Mouse (Mus musculus): Measurements from ENCODE around the gene Cyp2c23.
A peak's percentile ranks its signal among the peaks of the same experiment; 100 is the strongest.

Cyp2c23 gene

DNA sequence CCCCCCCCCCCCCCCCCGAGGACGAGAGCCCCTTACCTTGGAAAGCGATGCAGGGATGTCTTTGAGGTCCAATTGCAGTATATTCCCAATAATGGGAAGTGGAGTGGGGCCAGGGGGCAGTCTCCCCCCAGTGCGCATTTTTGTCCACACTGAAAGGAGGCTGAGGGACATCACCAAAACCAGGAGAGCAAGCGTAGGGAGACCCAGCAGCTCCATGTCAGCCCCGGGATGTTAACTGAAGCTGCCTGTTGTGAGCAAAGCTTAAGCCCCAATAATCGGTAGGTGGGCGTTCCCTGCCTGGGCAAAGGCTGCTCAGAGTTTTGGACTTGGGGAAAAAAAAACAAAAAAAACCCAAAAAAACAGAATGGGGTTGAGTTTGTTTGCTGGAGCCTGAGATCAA lies at the start of gene Cyp2c23:
Cyp2c23 (minus strand) TSS at position 237 of the 400 bp plus-strand sequence.
- DNase-seq = no peak

DNA sequence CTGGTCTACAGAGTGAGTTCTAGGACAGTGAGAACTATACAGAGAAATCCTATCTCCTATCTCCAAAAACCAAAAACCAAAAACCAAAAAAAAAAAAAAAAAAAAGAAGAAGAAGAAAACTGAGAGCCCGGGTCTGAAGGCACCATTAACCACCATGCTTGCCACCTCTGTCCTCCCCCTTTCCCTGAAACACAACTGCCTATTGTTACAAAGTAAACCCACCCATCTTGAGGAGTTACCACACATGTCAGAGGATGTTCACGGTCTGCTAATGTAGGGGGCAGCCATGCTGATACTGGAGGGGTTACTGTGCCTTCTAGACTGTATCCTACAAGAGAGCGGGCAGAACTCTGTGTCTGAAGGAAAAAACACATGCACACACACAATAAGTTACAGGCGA lies 48.0 kb upstream of the Cyp2c23 start:
- DNase-seq = no peak

GRCm38 (mm10) chr19:44076457-44076856 lies 47.4 kb upstream of the Cyp2c23 start:
- DNase-seq = no peak

DNA sequence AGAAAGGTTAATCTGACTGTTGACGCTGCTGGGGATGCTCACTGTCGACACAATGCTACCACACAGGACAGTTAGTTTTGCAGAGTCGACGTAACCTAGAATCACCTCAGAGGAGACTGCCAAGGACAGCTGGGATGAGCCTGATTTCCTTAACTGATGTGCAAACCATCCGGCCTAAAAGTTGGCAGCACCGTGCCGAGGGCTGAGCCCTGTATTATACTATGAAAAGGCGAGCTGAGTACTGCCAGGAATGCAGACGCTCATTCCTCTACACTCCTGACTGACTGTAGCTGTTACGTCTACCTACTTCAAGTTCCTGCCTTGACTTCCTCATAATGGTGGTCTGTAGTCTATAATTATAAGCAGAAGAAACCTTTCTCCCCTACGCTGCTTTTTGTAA lies 46.0 kb upstream of the Cyp2c23 start:
- no peak for DNase-seq

- no peak for DNase-seq
Observed at GRCm38 (mm10) chr19:44071166-44071565, 42.2 kb upstream of the Cyp2c23 start.

GRCm38 (mm10) chr19:44069914-44070232 lies 40.9 kb upstream of the Cyp2c23 start:
- DNase-seq = no peak

DNA sequence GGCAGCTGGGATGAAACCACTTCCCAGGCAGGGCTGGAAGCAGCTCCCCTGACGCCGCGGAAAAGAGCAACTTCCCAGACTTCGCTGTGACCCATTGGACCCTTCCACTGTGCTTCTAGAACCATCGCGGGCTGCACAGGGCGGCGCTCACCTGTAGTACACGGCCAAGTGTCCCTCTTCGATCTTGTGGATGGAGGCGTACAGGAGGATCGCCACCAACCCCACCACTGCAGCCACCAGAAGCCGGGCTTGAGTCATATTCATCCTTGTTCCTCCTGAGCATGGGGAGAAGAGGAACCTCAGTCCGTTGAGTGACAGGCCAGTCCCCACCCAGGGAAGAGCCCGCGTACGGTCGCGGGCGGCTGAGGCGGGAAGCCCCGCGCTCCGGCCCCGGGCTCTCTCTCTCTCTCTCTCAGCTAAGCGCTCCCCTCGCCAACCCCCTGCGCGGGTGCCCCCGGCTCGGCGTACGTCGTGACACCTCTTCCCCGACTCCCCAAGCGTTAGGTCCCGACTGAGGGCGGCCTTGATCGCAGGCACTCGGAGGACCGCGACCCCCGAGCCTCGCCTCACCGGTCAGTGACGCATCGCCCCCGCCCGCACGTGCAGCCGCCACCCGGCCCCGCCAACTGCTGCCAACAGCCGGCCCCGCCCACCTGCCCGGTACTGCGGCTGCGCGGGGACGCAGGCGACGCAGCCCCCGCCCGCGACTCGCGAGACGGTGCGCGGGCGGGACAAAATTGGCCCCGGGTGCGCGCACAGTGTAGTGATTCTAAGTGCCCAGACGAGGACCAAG lies 40.3 kb upstream of the Cyp2c23 start, which contains the start of gene Erlin1:
Erlin1 (minus strand) TSS at position 665 of the 793 bp plus-strand sequence.
- peak; percentile 91 for DNase-seq

GRCm38 (mm10) chr19:44068232-44068631 lies 39.2 kb upstream of the Cyp2c23 start:
- DNase-seq = no peak

DNA sequence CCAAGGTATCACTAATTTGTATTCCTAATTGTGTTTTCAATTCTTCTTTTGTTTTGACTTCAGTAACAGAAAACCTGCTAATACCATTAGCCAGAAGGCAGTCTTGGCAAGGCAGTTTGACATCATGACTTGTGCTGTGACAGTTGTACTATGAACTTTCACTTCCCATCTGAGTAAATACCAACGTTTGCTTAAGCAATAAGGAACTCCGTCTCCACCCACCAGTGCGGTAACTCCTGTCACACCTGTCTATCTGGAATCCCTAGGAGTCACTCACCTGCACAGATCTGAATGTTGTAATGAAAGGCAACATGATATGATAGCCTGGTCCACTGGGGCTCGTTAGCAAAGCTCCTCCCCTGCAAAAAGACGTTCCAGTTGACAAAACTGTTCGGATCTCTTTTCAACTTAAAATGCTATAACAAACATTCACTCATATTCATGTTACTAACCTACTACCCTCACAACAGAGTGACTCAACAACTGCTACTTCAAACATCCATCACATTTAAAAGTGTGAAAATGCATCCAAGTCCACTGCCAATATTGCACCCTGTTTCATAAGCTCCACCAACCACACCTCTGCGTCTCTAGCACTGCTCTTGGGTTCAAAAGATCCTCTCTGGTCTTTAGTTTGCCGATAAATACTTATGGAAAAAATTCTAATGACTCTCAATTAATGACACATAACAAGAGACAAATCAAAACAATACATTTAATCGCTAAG lies 38.5 kb upstream of the Cyp2c23 start:
- no peak for DNase-seq

DNA sequence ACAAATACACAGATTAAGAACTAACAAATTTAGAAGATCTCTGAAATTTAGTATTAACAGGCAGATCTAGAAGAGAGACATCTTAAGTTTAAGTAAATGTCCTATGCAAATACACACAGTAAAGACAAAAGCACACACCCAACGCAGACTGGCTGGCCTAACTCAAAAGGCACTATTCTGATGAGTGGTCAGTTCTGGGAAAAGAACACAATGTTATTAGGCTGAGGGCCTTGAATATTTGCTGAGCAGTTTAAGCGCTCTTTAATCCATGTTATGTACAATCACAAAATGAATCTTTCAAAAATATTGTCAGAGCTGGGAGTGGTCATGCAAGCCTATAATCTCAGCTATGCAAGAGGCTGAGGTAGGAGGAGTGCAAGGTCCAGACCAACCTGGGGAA lies 35.7 kb upstream of the Cyp2c23 start:
- no peak for DNase-seq

GRCm38 (mm10) chr19:44063773-44064172 lies 34.8 kb upstream of the Cyp2c23 start:
- no peak for DNase-seq

DNA sequence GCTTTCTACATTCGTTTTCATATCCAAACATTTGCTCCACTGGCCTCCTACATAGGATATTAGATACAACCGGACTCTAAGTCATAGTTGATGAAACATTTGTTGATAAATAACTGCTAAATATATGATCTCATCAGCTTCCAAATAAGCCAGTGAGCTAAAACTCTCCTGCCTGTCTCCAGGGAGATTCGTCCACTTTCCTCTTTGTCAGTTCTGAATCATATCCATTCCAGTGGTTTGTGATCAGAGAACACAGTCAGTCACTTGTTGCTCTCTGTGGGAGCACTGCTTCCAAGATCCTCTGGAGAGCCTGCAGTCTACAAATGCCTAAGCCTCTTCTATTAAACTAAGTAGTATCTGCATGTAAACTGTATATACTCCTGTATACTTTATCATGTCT lies 31.2 kb upstream of the Cyp2c23 start:
- no peak for DNase-seq

GRCm38 (mm10) chr19:44055173-44055826 lies 26.3 kb upstream of the Cyp2c23 start:
- no peak for DNase-seq

DNA sequence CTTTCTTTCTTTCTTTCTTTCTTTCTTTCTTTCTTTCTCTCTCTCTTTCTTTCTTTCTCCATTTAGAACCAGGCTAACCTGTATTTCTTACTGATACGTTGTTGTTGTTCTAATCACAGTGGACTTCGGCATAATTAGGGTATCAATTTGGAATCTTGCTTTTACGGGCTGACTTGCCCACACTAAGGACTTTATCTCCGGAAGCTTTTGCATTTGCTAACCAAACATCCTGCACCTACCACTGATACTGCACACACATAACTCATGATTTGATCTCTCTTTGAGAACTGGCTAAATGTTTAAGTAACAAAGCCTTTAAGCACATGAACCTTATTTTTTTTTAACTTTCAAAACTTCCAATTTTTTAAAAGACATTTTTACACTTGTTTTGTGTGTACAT lies 21.4 kb upstream of the Cyp2c23 start:
- no peak for DNase-seq

DNA sequence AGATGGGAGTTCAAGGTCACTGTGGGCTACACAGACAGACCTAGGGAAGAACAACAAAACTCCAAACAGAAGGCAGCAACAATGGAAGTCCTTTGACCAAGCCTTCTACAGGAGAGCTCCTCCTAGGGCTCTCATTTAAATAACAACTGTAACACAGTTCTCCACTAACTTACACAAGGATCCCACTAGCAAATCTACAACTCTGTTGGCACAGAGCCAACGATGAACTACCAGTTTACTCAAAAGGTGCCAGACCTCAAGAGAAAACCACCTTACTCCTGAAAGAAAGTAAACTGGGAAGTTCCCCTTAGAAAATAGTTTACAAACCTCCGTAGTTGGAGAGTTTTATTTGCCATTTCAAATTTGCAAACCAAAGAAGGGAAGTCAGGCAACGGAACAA lies 20.3 kb upstream of the Cyp2c23 start:
- DNase-seq = no peak

- no peak for DNase-seq
Observed at GRCm38 (mm10) chr19:44045847-44046246, 16.8 kb upstream of the Cyp2c23 start.

- no peak for DNase-seq
Observed at GRCm38 (mm10) chr19:44042121-44042520, 13.1 kb upstream of the Cyp2c23 start.

DNA sequence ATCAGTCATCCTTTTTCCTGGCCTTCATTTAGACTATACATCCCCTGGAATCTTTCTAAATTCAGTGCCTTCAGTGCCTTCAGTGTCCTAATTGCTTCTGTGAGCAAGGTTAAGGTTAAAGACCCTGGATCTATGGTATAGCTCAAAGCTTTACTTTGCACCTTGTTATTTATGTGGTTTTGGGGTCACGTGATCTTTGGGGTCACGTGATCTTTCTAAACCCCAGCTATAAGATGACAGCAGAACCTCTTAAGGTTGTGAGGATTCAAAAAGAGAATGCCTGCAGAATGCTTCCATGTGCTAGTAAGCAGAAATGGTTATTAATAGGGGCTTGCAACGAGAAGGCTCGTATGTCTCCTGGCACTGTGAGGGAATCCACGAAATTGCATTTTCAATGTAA lies 4.4 kb upstream of the Cyp2c23 start:
- no peak for DNase-seq

DNA sequence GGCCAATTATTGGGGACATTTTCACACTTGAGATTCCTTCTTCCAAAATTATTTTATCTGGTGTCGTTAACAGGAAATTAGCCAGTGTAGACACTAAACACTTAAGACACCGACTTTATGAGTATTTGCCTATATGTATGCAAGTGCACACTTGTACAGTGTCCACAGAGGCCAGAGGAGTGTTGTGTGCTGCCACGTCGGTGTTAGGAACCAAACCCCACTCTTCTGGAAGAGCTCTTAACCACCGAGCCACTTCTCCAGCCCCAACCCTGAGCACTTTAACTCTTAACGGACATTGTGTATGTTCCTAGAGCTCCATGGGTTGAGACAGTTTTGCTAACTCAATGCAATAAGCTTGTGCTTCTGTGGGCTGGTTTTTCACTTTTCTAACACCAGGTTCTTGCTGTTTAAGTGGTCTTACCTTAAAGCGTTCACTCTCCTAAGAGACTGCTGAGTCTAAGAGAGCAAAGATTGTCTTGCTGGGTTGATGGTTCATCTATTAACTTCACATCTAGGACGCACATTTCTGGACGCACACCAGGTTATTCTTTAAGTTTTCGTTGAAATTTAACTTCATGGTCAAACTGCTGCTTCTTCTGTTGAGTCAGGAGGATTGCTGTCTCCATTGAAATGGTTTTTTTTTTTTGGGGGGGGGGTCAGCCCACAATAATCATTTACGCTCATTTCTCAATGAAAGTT lies 3.2 kb upstream of the Cyp2c23 start:
- DNase-seq = no peak

GRCm38 (mm10) chr19:44030024-44030423 lies 1.0 kb upstream of the Cyp2c23 start:
- no peak for DNase-seq

GRCm38 (mm10) chr19:44026956-44027530 lies 2.0 kb downstream of the Cyp2c23 start:
- DNase-seq = no peak

GRCm38 (mm10) chr19:44024921-44025585 lies 4.0 kb downstream of the Cyp2c23 start:
- DNase-seq = no peak

Data from thymus, postnatal 14 days (tissue).